Mouse (Mus musculus): ENCODE data around the gene Cflar. TPM values are rescaled to one million over a fixed set of nuclear protein-coding genes. Genes with fewer than 3 reads are reported as not detected.

Gene Cflar
- total RNA-seq, 2 experiments from 2014 or later = 101 to 104 TPM

Other genes with a start within 250 kb of the Cflar start
- gene Orc2, start 206.4 kb upstream of the Cflar start, total RNA-seq (2021) = 10 to 100 TPM; 27.4 to 29.4 TPM
- 10 to 100 TPM; 24.3 to 27.7 TPM for gene Fam126b, start 125.2 kb upstream of the Cflar start, total RNA-seq (2021)
- gene Ndufb3, start 125.1 kb upstream of the Cflar start, total RNA-seq (2021) = 100 to 1,000 TPM; 101 to 118 TPM
- gene Als2cr12, start 15.5 kb upstream of the Cflar start, total RNA-seq (2021) = under 1 TPM; 0.20 to 0.25 TPM
- gene Casp8, start 83.9 kb downstream of the Cflar start, total RNA-seq (2021) = 10 to 100 TPM; 25.6 to 29.8 TPM